Mouse (Mus musculus): ENCODE measurements at regions not wholly inside any gene's neighbourhood (a gene's known extent, or its start where the extent isn't known, plus 50 kb on each side); places are given as distances from the start of the nearest gene placed in this dataset.

DNA sequence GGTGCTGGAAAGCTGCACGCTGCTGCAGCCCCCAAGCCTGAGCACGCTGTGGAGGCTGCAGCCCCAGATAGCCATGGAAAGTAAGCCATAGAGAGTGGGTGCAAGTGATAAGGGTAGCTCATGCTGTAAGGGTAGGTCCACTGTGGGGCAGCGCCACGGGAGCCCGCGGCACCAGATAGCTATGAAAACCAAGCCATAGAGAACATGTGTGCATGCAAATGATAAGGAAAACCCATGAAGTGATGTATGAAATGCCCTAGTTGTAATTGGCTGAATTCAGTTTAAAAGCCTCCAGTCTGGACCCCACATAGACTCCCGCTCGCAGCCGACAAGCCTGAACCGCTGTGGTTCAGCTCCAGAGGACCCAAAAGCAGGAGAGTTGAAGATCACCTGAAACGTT, 58.8 kb upstream of the L3mbtl3 start:
- TF ChIP-seq CTCF (IDR thresholded peaks at IDR 0.05; ENCODE audit: extremely low read depth, insufficient read length, insufficient replicate concordance, low read depth, low read length) (no peak), POLR2A (IDR thresholded peaks at IDR 0.05; ENCODE audit: low read depth, low read length) (no peak)

Measured in small intestine, adult 2 months (tissue).